26 mouse cellular contexts compared by ENCODE assay signal in the genomic region with DNA sequence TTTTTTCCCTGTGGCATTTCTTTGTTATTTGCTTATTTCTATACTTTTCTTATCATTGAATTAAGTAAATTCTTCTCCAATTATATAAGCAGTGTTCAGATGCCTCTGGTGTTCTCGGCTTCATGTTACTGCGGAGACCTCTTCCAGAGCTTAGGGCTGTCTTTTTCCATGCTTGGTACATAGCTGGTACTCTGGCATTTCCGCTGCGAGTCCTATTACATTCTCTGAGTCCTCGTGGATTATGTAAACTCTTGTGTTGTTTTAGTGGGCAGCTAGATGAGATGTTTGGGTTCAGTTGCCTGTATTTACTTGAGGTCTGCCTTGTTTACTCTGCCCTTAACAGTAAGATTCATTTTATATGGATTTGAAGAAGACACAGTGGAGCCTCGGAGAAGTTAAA. TPM values are rescaled to one million over a fixed set of nuclear protein-coding genes. Genes with fewer than 3 reads are reported as not detected.
"Had no signal": no experiment of that assay in that cellular context is flagged by ENCODE, and none has a peak within 500 bp of the region (broad histone marks: within the 10 kb centered on the region; RNA-seq: fewer than 3 reads in every experiment).

No protein-coding gene starts in this region.

- H3K4me2 ChIP-seq: liver, embryonic 13.5 days; liver, embryonic 15.5 days; lung, embryonic 14.5 days; midbrain, embryonic 11.5 days; midbrain, embryonic 13.5 days; midbrain, embryonic 15.5 days; neural tube, embryonic 12.5 days; stomach, embryonic 15.5 days had no signal

- H3K4me1 ChIP-seq: liver, embryonic 13.5 days; liver, embryonic 15.5 days; midbrain, embryonic 13.5 days; midbrain, embryonic 15.5 days; neural tube, embryonic 12.5 days; stomach, embryonic 15.5 days had no signal

- H3K4me3 ChIP-seq: liver, embryonic 13.5 days; liver, embryonic 15.5 days; megakaryocyte, embryonic 14.5 days; midbrain, embryonic 13.5 days; midbrain, embryonic 15.5 days; neural tube, embryonic 12.5 days; stomach, embryonic 15.5 days had no signal

- DNase-seq: liver, embryonic 13.5 days; liver, postnatal 0 days; lung, embryonic 14.5 days; right cerebral cortex, postnatal 14 days; spleen, adult 18-20 months; thymus, adult 2 months; thymus, postnatal 25 days; thymus, postnatal 4 days had no signal

- ATAC-seq: liver, postnatal 0 days; midbrain, embryonic 13.5 days; midbrain, embryonic 15.5 days had no signal

- H3K27ac ChIP-seq: liver, embryonic 13.5 days; liver, embryonic 15.5 days; macrophage; midbrain, embryonic 13.5 days; midbrain, embryonic 15.5 days; neural tube, embryonic 12.5 days; stomach, embryonic 15.5 days; stomach, postnatal 0 days had no signal

- H3K27me3 ChIP-seq: liver, embryonic 13.5 days; liver, embryonic 15.5 days; megakaryocyte, embryonic 14.5 days; midbrain, embryonic 13.5 days; midbrain, embryonic 15.5 days; neural tube, embryonic 12.5 days; stomach, embryonic 15.5 days had no signal

- H3K9ac ChIP-seq: liver, embryonic 13.5 days; liver, embryonic 15.5 days; liver, postnatal 0 days; lung, embryonic 14.5 days; midbrain, embryonic 13.5 days; midbrain, embryonic 15.5 days; neural tube, embryonic 12.5 days; stomach, embryonic 15.5 days had no signal

- H3K9me3 ChIP-seq: liver, embryonic 13.5 days; liver, embryonic 15.5 days; midbrain, embryonic 13.5 days; midbrain, embryonic 15.5 days; neural tube, embryonic 12.5 days; stomach, embryonic 15.5 days had no signal

- H3K36me3 ChIP-seq: liver, embryonic 13.5 days; liver, embryonic 15.5 days; midbrain, embryonic 13.5 days; midbrain, embryonic 15.5 days; neural tube, embryonic 12.5 days; stomach, embryonic 15.5 days had no signal

RNA-seq across cellular contexts. Expression of gene 5330417H12Rik, which starts 0.8 kb away (rescaled TPM):
- total RNA-seq: megakaryocyte progenitor cell, adult 5-6 weeks; midbrain, postnatal 0 days; monocyte, adult 5-6 weeks; neutrophil, adult 5-6 weeks had no signal
- polyA plus RNA-seq: liver, embryonic 13.5 days; liver, embryonic 15.5 days; liver, postnatal 0 days; lung, embryonic 14.5 days; lung, embryonic 16.5 days; macrophage; midbrain, embryonic 11.5 days; midbrain, embryonic 13.5 days; midbrain, embryonic 15.5 days; midbrain, postnatal 0 days; neural tube, embryonic 12.5 days; neural tube, embryonic 14.5 days; small intestine, adult 2 months; stomach, embryonic 15.5 days; stomach, postnatal 0 days; testis, adult 2 months; thymus, adult 2 months; urinary bladder, adult 2 months had no signal

RNA-seq across cellular contexts. Expression of gene Olfml1, which starts 58.5 kb away (rescaled TPM):
- total RNA-seq: megakaryocyte progenitor cell, adult 5-6 weeks; monocyte, adult 5-6 weeks; neutrophil, adult 5-6 weeks had no signal
- polyA plus RNA-seq: macrophage had no signal
